Comparison of ENCODE assay signal across 20 mouse cellular contexts in the genomic region with DNA sequence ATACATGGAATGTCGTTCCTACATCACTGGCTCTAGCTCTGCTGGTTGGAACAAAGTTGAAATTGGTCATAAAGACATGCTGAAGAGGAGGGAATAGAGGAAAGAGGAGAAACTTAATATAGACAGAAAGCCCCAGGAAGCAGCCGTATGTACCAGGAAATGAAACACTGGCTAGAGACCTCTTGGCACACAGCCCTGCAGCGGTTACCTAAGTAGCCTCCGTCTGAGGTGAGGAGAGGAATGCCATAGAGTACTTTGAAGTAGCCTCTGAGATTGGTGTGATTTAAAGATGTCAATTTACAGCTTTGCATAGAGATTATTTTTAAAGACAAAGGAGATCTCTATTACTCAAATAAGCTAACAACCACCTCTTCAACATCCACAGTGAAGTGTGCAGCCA.
DNase-seq lines count a peak whose midpoint lies in the region; ATAC-seq lines count a peak whose summit lies in the region.
"Had no signal": no experiment of that assay in that cellular context is flagged by ENCODE, and none has a peak within 500 bp of the region (broad histone marks: within the 10 kb centered on the region; RNA-seq: fewer than 3 reads in every experiment).

No protein-coding gene starts in this region.

- peaks cover 9% of the 10 kb centered on the region for H3K4me1 ChIP-seq in lung, embryonic 15.5 days
- H3K4me1 ChIP-seq: forebrain, embryonic 12.5 days; heart, embryonic 15.5 days had no signal

- ATAC-seq in lung, embryonic 15.5 days (ENCODE audit: borderline replicate concordance, extremely low read depth, low FRiP score, low TSS enrichment) = peak; percentile 49; the same call in 1 of the 2 replicates
- ATAC-seq: forebrain, embryonic 16.5 days had no signal

- no peaks in the 10 kb centered on the region for H3K9me3 ChIP-seq in lung, embryonic 15.5 days
- H3K9me3 ChIP-seq: embryonic facial prominence, embryonic 13.5 days; forebrain, embryonic 12.5 days; heart, embryonic 15.5 days had no signal

- H3K27me3 ChIP-seq in lung, embryonic 15.5 days = no peaks in the 10 kb centered on the region
- H3K27me3 ChIP-seq: embryonic facial prominence, embryonic 13.5 days; forebrain, embryonic 12.5 days had no signal

- peak; percentile 56 to 73 for DNase-seq in lung, adult 18-20 months
- peak; percentile 60 for DNase-seq in lung, postnatal 14 days
- no peak for DNase-seq in kidney, postnatal 10 days
- no peak for DNase-seq in left cerebral cortex, postnatal 4 days
- no peak for DNase-seq in layer of hippocampus, postnatal 36 days
- no peak for DNase-seq in adrenal gland, postnatal 25 days
- DNase-seq: adrenal gland, adult 2 months; cerebellum, adult 11-12 months; cerebellum, adult 9-10 months; cerebellum, postnatal 25 days; gastrocnemius, postnatal 10 days; heart, adult 2 months; heart, postnatal 14 days had no signal

- no peak overlapping the region for H3K27ac ChIP-seq in lung, embryonic 15.5 days
- H3K27ac ChIP-seq: embryonic facial prominence, embryonic 13.5 days; forebrain, embryonic 12.5 days; heart, adult 2 months; heart, embryonic 15.5 days; hindbrain, embryonic 14.5 days had no signal

- H3K36me3 ChIP-seq in lung, embryonic 15.5 days = no peaks in the 10 kb centered on the region
- H3K36me3 ChIP-seq: embryonic facial prominence, embryonic 13.5 days; forebrain, embryonic 12.5 days; heart, embryonic 15.5 days had no signal

- H3K4me2 ChIP-seq in lung, embryonic 15.5 days = no peak overlapping the region
- H3K4me2 ChIP-seq: embryonic facial prominence, embryonic 13.5 days; forebrain, embryonic 12.5 days; heart, embryonic 11.5 days; heart, embryonic 15.5 days; hindbrain, embryonic 14.5 days had no signal

- H3K9ac ChIP-seq in lung, embryonic 15.5 days = no peak overlapping the region
- H3K9ac ChIP-seq: embryonic facial prominence, embryonic 13.5 days; forebrain, embryonic 12.5 days; heart, embryonic 15.5 days; hindbrain, embryonic 14.5 days had no signal

- intact Hi-C loops in left cerebral cortex, postnatal 4 days (cut with DNase I) = no loop called here

- WGBS in lung, embryonic 15.5 days = 48% methylated on average over 4 of the region's 4 CpGs

- no peak overlapping the region for H3K4me3 ChIP-seq in lung, embryonic 15.5 days
- H3K4me3 ChIP-seq: embryonic facial prominence, embryonic 13.5 days; forebrain, embryonic 12.5 days; heart, adult 2 months; heart, embryonic 15.5 days had no signal

Comparison
In these comparisons a context has a peak if more than half of its experiments do, and no peak if none do; other contexts are left out.
1. DNase-seq: peak in lung, adult 18-20 months (2 of 2) and lung, postnatal 14 days (single experiment); none in kidney, postnatal 10 days (single experiment), left cerebral cortex, postnatal 4 days (single experiment), layer of hippocampus, postnatal 36 days (0 of 2) and adrenal gland, postnatal 25 days (single experiment).